Mouse (Mus musculus) ES-Bruce4 (cell line): ENCODE data around the gene Itgb3.

Source experiments
- CTCF ChIP-seq: IDR thresholded peaks from one replicate; pipeline ENCODE4 v1.8.1; 2011; ENCODE audit warnings: low read depth, low read length
- EP300 ChIP-seq: IDR thresholded peaks from 2 replicates; pipeline ENCODE4 v1.6.1; 2011; ENCODE audit warnings: low read depth, low read length; ENCODE audit not compliant: insufficient read depth

DNA sequence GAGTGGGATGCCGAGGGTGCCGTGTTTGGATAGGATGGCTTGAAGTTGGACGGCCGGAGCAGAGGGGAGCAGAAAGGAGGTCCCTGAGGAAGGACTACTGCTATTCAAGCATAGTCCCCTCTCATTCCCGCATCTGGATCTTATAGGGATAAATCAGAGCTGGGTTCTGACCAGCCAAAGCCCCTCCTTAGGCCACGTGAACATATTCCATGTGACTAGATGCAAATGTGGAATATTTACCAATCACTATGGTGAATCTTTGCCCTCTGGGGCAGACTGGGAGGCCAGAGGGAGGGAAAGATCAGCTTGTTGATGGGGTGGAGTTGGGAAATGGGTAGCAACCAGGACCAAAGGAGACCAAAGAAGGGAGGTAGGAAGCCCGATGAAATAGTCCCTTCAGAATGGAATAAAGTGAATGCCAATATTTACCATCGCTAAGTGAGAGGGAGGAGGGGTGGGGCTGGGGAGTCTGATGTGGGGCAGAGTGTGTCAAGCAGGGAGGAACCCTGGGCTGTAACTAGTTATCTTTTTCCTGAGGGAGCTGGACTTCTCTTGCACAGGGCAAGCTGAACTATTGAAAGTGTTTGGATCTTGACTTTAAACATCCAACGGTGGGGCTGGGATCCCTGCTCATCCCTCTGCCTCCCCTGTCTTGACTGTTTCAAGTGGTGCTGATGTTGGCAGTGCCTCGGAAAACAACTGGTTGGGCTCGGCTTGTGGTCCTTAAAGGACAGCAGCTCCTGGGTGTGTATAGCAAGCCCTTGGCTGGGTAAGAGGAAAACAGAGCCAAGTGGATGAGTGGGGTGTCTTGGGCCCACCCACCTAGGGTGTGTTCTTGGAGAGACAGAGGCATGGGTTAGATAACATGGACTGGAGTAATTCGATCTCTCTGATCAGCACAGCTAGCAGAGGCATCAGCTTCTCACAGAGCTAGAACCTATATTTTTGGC, 17.9 kb downstream of the Itgb3 start:
- TF ChIP-seq EP300 = no peak
- TF ChIP-seq CTCF = no peak
